Mouse (Mus musculus): ENCODE measurements around the gene Apopt1. TPM values are rescaled to one million over a fixed set of nuclear protein-coding genes. Genes with fewer than 3 reads are reported as not detected.
A peak's percentile ranks its signal among the peaks of the same experiment; 100 is the strongest.

Gene Apopt1
- polyA plus RNA-seq, 1 experiment = 22.5 TPM

DNA sequence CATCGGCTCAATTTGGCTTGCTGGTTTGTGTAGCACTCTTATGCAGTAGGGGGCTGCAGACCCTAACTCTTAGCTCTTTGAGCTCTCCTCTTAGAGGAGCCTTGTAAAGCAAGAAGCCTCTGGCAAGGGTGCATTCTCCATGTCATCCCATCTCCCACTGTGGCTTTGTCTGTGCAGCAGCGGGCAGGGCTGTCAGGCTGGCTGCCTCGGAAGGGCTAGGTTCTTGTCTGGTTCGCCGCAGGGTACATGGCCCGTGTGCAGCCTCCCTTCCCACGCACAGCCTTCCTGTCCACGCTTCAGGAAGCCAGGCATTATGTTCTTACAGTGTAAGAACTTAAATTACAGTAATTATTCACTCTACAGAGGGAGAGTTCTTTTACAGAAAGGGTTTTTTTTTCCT is 5.6 kb downstream of the Apopt1 start:
- no peak overlapping the region for H3K4me3 ChIP-seq (replicated peaks; ENCODE audit: extremely low read depth, low read depth, low read length)
- TF ChIP-seq CTCF (IDR thresholded peaks at IDR 0.05; ENCODE audit: insufficient read depth, low read length) (no peak), POLR2A (IDR thresholded peaks at IDR 0.05; ENCODE audit: borderline replicate concordance, extremely low read depth, low read depth, low read length) (no peak)
- H3K4me1 ChIP-seq (ENCODE audit: control insufficient read depth, insufficient read depth, low read length) = peaks cover 2% of the 10 kb centered on the region; the same call in 1 of the 2 replicates
- WGBS = 43% methylated on average over 8 of the region's 8 CpGs
- DNase-seq = no peak

GRCm38 (mm10) chr12:111720222-111720621 is 7.2 kb downstream of the Apopt1 start:
- DNase-seq = no peak

GRCm38 (mm10) chr12:111722654-111723053 is 9.6 kb downstream of the Apopt1 start:
- peak; percentile 37 for DNase-seq
- no peak overlapping the region for H3K4me3 ChIP-seq (replicated peaks; ENCODE audit: extremely low read depth, low read depth, low read length)
- 70% methylated on average over 9 of the region's 9 CpGs for WGBS
- H3K4me1 ChIP-seq (ENCODE audit: control insufficient read depth, insufficient read depth, low read length) = peaks cover 12% of the 10 kb centered on the region
- TF ChIP-seq CTCF (IDR thresholded peaks at IDR 0.05; ENCODE audit: insufficient read depth, low read length) (peak; percentile 69), POLR2A (IDR thresholded peaks at IDR 0.05; ENCODE audit: borderline replicate concordance, extremely low read depth, low read depth, low read length) (no peak)

More at GRCm38 (mm10) chr12:111720222-111720621, 7.2 kb downstream of the Apopt1 start:
- TF ChIP-seq CTCF (IDR thresholded peaks at IDR 0.05; ENCODE audit: insufficient read depth, low read length) (no peak), POLR2A (IDR thresholded peaks at IDR 0.05; ENCODE audit: borderline replicate concordance, extremely low read depth, low read depth, low read length) (no peak)
- no peak overlapping the region for H3K4me3 ChIP-seq (replicated peaks; ENCODE audit: extremely low read depth, low read depth, low read length)
- WGBS = 88% methylated on average over 4 of the region's 4 CpGs
- no peaks in the 10 kb centered on the region for H3K4me1 ChIP-seq (ENCODE audit: control insufficient read depth, insufficient read depth, low read length)

GRCm38 (mm10) chr12:111724638-111725337 is 11.7 kb downstream of the Apopt1 start:
- TF ChIP-seq POLR2A (IDR thresholded peaks at IDR 0.05; ENCODE audit: borderline replicate concordance, extremely low read depth, low read depth, low read length) = no peak
- no peak for TF ChIP-seq CTCF (IDR thresholded peaks at IDR 0.05; ENCODE audit: insufficient read depth, low read length)
- H3K4me3 ChIP-seq (replicated peaks; ENCODE audit: extremely low read depth, low read depth, low read length) = no peak overlapping the region
- DNase-seq = no peak
- 59% methylated on average over 6 of the region's 6 CpGs for WGBS
- H3K4me1 ChIP-seq (ENCODE audit: control insufficient read depth, insufficient read depth, low read length) = peaks cover 12% of the 10 kb centered on the region

DNA sequence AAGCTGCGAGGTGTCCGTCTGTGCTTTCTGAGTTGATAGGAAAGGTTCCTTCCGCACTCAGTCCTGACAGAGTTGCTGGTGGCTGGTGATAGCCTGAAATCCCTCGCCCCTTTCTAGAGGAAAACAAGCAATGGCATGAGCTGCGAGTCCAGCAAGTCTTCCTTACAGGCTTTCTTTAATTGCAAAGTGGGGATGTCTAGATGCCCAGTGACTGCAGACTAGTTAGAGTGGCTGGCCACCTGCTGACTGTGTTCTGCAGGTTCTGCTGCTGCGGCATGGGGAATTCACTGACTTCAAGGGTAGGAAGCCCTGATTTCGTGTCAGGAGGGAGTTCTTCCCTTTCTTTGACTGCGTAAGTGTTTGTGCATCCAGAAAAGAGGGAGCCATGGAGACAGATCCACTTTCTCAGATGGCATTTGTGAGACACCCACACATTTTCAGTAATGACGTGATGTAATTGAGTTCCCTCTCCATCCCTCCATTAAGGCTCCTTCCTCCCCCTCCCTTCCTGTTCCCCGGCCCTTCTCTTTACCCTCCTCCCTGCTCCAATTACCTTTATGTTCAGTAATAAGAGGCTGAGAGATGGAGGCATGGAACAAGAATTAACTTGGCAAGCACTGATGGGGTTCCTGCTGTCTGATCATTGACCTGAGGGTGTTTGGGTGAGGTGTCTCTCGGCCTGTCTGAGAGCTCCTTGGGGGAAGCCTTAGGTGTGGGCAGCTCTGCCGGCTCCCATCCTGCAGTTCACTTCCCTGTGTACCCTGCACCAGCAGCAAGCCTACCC is 12.5 kb downstream of the Apopt1 start:
- 56% methylated on average over 12 of the region's 12 CpGs for WGBS
- H3K4me3 ChIP-seq (replicated peaks; ENCODE audit: extremely low read depth, low read depth, low read length) = no peak overlapping the region
- peaks cover 12% of the 10 kb centered on the region for H3K4me1 ChIP-seq (ENCODE audit: control insufficient read depth, insufficient read depth, low read length)
- TF ChIP-seq CTCF (IDR thresholded peaks at IDR 0.05; ENCODE audit: insufficient read depth, low read length) = no peak
- TF ChIP-seq POLR2A (IDR thresholded peaks at IDR 0.05; ENCODE audit: borderline replicate concordance, extremely low read depth, low read depth, low read length) = no peak
- DNase-seq = no peak

- 41% methylated on average over 4 of the region's 4 CpGs for WGBS
- Histone ChIP-seq H3K4me3 (replicated peaks; ENCODE audit: extremely low read depth, low read depth, low read length) (no peak overlapping the region), H3K4me1 (ENCODE audit: control insufficient read depth, insufficient read depth, low read length) (peaks cover 12% of the 10 kb centered on the region)
- TF ChIP-seq POLR2A (IDR thresholded peaks at IDR 0.05; ENCODE audit: borderline replicate concordance, extremely low read depth, low read depth, low read length) = no peak
- no peak for TF ChIP-seq CTCF (IDR thresholded peaks at IDR 0.05; ENCODE audit: insufficient read depth, low read length)
- DNase-seq = no peak
Observed at GRCm38 (mm10) chr12:111726122-111726463, 13.0 kb downstream of the Apopt1 start.

DNA sequence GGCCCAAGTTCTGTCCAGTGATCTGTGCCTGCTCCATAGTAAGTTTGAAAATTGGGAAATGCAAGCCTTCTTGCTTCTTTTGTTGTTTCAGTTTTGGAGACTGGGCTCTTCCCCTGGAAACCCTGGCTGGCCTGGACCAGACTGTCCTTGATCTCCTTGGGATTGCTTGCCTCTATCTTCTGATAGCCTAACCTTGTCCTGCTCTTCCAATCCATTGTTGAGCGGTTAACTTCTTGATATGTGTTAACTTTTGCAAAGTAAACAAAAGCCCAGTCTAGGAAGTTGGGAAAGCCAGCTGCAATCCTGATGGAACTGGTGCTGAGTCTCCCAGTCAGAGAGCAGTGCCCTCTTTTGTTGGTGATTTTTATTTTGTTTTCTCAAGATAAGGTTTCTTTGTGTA is 14.9 kb downstream of the Apopt1 start:
- Histone ChIP-seq H3K4me3 (replicated peaks; ENCODE audit: extremely low read depth, low read depth, low read length) (no peak overlapping the region), H3K4me1 (ENCODE audit: control insufficient read depth, insufficient read depth, low read length) (peaks cover 14% of the 10 kb centered on the region)
- no peak for DNase-seq
- 44% methylated on average over 1 of the region's 1 CpGs for WGBS
- TF ChIP-seq POLR2A (IDR thresholded peaks at IDR 0.05; ENCODE audit: borderline replicate concordance, extremely low read depth, low read depth, low read length) (no peak), CTCF (IDR thresholded peaks at IDR 0.05; ENCODE audit: insufficient read depth, low read length) (no peak)

GRCm38 (mm10) chr12:111731822-111732807 is 19.1 kb downstream of the Apopt1 start:
- H3K4me3 ChIP-seq (replicated peaks; ENCODE audit: extremely low read depth, low read depth, low read length) = no peak overlapping the region
- 31% methylated on average over 30 of the region's 30 CpGs for WGBS
- peak; percentile 78 for DNase-seq

GRCm38 (mm10) chr12:111732921-111733320 is 19.9 kb downstream of the Apopt1 start:
- H3K4me1 ChIP-seq (ENCODE audit: control insufficient read depth, insufficient read depth, low read length) = peaks cover 3% of the 10 kb centered on the region; the same call in 1 of the 2 replicates
- TF ChIP-seq POLR2A (IDR thresholded peaks at IDR 0.05; ENCODE audit: borderline replicate concordance, extremely low read depth, low read depth, low read length) = no peak
- 57% methylated on average over 5 of the region's 5 CpGs for WGBS
- H3K4me3 ChIP-seq (replicated peaks; ENCODE audit: extremely low read depth, low read depth, low read length) = no peak overlapping the region
- no peak for DNase-seq

More at GRCm38 (mm10) chr12:111731822-111732807, 19.1 kb downstream of the Apopt1 start:
- TF ChIP-seq POLR2A (IDR thresholded peaks at IDR 0.05; ENCODE audit: borderline replicate concordance, extremely low read depth, low read depth, low read length) (no peak), CTCF (IDR thresholded peaks at IDR 0.05; ENCODE audit: insufficient read depth, low read length) (peak; percentile 80)
- H3K4me1 ChIP-seq (ENCODE audit: control insufficient read depth, insufficient read depth, low read length) = peaks cover 3% of the 10 kb centered on the region; the same call in 1 of the 2 replicates
